Mouse (Mus musculus) adipose tissue, adult 10 weeks (tissue): Measurements from ENCODE around the gene Tomt. TPM values are rescaled to one million over a fixed set of nuclear protein-coding genes. Genes with fewer than 3 reads are reported as not detected.

ENCODE experiments used
- polyA plus RNA-seq: library from polyadenylated mRNA; stranded (reverse); fragments of 350-450 nt; fragmentation: Illumina TruSeq; extraction: RNeasy Lipid Tissue Mini Kit (QIAGEN cat#74804); gene quantifications from one replicate; pipeline ENCODE4 v1.2.3, GENCODE M21; 2014; ENCODE audit warnings: low read depth, low replicate concordance

Gene Tomt
- 0.65 TPM for polyA plus RNA-seq

GRCm38 (mm10) chr7:101906287-101906681, at the start of gene Tomt:
Tomt (minus strand) TSS chr7:101906359.

DNA sequence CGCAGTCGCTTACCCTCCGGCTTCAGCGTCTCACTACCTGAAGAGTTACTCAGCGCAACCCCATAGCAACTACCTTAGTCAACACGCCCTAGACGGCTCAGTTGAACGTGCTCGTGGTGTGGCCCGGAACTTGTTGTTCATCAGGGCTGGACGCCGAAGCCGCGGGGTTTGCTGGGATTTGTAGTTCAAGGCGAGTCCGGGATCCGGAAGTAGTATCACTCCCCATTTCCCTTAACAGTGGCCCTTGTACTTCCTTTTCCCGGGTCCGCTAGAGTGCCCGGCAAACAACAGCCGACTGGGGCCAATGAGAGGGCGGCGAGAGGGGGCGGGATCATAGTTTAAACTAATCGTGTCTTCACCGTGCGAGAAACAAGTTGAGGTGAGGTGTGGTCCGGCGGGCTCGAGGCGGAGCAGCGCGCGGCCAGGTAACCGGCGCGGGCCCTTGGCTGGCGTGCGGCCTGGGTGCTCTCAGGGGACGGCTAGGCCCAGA, 27.6 kb upstream of the Tomt start, which contains the start of the genes Lrrc51 and Numa1:
TSS of gene Lrrc51 (minus strand) at position 145 of the 490 bp plus-strand sequence.
TSS of gene Numa1 (plus strand) at position 361 of the 490 bp plus-strand sequence.

DNA sequence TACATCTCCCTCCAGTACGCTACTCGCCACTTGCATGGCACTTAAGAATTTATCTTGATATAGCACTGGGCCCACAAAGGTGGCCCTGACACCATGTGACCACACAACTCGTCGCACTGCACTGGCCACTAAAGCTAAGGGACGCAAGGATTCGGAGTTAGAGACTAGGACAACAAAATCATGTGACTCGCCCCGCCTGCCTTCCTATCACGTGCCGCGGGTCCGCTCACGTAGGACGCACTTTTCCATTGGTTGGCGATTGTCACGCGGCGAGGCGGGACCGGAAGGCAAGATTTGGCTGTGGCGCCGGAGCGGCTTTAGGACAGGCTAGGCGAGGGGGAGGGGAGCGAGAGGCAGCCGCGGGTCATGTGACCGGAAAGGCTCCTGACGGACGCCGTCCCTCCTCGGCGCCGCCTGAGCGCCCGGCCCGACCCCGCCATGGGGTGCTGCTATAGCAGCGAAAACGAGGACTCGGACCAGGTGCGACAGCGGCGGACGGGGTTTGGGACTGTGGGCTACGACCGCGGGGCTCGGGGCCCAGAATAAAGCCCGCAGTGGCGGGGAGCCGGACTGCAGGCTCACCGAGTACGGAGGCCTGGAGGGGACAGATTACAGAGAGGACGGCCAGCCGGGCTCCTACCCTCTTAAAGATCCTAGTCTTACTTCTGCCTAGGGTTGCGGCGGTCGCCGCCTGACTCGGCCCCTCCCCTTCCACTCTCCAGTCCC, 435 bp downstream of the Tomt start, which contains the start of gene Lamtor1:
TSS of gene Lamtor1 (plus strand) at position 344 of the 726 bp plus-strand sequence.

GRCm38 (mm10) chr7:101870629-101871028, 35.5 kb downstream of the Tomt start, which contains the start of gene Folr1:
Folr1 (minus strand) TSS chr7:101870788.

DNA sequence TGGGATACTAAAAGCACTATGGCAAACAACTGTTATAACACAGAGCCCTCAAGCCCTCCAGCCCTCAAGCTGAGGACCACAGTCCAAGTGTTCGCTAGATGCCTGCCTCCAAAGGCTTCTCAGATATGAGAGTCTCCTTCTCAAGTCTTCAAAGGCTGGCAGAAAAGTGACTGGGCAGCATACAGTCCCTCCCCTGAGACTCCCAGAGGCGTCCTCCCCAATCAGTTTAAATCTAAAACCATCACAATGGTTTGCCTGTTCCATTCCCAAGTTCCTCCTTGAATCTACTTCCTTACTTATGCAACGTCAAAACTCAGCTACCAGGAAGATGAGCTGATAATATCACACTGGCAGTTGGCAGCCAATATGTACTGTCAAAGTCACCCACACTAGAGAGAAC, 42.7 kb downstream of the Tomt start, which contains the start of gene Anapc15:
TSS of gene Anapc15 (plus strand) at position 301 of the 400 bp plus-strand sequence.

GRCm38 (mm10) chr7:101857094-101857493, 49.1 kb downstream of the Tomt start, which contains the start of gene Folr2:
Folr2 (minus strand) TSS chr7:101857194.

Other genes with a start within 250 kb of the Tomt start
- 54.5 TPM for gene Clpb, start 242.7 kb downstream of the Tomt start, polyA plus RNA-seq
- gene Phox2a, start 88.0 kb downstream of the Tomt start, polyA plus RNA-seq: not detected
- 45.5 TPM for gene Inppl1, start 68.1 kb downstream of the Tomt start, polyA plus RNA-seq
- gene Folr2, start 49.2 kb downstream of the Tomt start, polyA plus RNA-seq: 58.4 TPM
- 26.5 TPM for gene Anapc15, start 42.6 kb downstream of the Tomt start, polyA plus RNA-seq
- gene Folr1, start 35.6 kb downstream of the Tomt start, polyA plus RNA-seq: 41.9 TPM
- gene Lamtor1, start 455 bp downstream of the Tomt start, polyA plus RNA-seq: 159 TPM
- gene Lrrc51, start 27.5 kb upstream of the Tomt start, polyA plus RNA-seq: 58.8 TPM
- gene Numa1, start 27.8 kb upstream of the Tomt start, polyA plus RNA-seq: 93.3 TPM
- gene Il18bp, start 112.3 kb upstream of the Tomt start, polyA plus RNA-seq: 9.5 TPM
- 26.7 TPM for gene Rnf121, start 159.1 kb upstream of the Tomt start, polyA plus RNA-seq
- gene Xndc1, start 159.2 kb upstream of the Tomt start, polyA plus RNA-seq: 17.4 TPM
- 0.87 TPM for gene Xntrpc, start 159.4 kb upstream of the Tomt start, polyA plus RNA-seq
- 1.0 TPM for gene Trpc2, start 176.8 kb upstream of the Tomt start, polyA plus RNA-seq
- gene Art1, start 195.4 kb upstream of the Tomt start, polyA plus RNA-seq: 0.36 TPM
- gene Art5, start 203.1 kb upstream of the Tomt start, polyA plus RNA-seq: 2.0 TPM
- not detected for gene Chrna10, start 210.5 kb upstream of the Tomt start, polyA plus RNA-seq